Mouse (Mus musculus) urinary bladder, postnatal 10 days (tissue): ENCODE results near the gene Tmc6.
"Not testable (repeated sequence)": the region's sequence is repeated elsewhere in the genome, so short reads cannot be mapped to it uniquely, and the experiment has no call there.

ENCODE experiments used
- DNase-seq: peaks from one replicate; pipeline ENCODE4 v3.0.0; 2022; ENCODE audit warnings: low spot score

Tmc6 gene

DNA sequence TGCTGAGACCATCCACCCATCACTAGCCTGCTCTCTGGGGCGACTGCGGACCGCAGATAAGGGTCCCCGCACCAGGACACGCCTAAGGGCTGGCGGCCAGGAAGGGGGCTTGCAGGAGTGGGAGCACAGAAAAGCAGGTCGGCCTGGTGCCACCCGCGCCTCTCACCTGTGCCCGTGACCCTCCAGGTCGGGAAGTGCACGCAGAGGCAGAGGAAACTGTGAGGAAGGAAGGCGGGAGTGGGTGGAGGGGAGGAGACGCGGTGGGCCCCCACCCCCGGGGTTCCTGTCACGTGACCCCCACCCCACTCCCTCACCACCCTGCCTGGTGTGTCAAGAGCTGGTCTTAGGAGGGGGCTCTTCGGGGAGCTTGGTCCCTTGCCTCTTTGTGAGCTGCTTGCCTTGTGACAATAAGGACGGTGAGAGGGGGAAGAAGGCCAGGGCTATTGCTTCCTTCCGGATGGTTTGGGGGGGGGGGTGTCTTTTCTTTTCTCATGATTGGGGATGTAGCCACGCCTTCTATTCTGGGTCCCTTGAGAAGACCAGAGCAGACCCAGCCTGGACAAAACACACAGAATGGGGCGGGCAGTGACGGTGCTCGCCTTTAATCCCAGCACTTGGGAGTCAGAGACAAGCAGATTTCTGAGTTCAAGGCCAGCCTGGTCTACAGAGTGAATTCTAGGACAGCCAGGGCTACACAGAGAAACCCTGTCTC lies at the start of gene Tmc6, which contains the start of gene Tmc8:
Gene Tmc6 (minus strand): TSS at position 206 of the 712 bp plus-strand sequence.
Gene Tmc8 (plus strand): TSS at position 84 of the 712 bp plus-strand sequence.
- DNase-seq, result no peak

DNA sequence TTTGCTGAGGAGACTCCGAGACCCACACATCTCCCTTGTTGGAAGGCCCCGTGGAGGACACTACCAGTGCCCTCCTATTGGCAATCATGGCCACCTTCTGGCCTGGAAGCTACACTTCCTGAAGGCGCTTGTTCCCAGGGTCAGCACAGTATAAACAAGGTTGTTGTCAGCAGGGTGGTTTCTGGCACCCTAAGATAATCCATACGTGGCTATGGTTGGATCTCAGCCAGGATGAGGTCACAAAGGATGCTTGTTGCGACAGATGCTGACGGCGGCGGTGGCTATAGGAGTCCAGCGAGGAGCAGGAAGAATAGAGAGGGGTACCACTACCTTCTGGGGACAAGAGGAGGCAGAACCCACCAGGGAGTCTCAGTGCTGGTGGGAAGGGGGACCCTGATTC lies 48.4 kb upstream of the Tmc6 start:
- no peak for DNase-seq

DNA sequence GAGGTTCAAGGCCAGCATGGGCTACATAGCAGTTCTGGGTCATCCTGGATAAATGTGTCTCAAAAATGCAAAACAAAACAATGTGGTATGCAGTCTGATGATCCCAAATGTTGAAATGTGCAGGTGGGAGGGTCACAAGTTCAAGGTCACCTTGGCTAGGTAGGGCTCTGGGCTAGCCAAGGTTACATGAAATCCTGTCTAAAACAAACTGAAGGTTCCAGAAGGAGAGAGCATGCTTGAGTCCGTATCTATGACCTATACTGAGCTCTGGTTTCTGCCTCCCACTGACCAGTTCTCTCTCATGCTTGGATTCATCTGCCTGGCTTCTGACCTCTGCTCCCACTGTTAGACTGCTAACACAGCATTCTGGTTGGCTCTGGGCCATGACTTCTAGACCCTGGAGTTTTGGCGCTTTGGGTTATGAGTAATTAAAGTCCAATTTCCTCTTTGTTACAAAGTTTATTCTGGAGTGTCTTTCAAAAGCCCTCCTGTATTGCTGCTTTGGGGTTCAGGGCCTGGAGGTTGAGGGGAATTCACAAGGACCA lies 47.7 kb upstream of the Tmc6 start:
- no peak for DNase-seq

DNA sequence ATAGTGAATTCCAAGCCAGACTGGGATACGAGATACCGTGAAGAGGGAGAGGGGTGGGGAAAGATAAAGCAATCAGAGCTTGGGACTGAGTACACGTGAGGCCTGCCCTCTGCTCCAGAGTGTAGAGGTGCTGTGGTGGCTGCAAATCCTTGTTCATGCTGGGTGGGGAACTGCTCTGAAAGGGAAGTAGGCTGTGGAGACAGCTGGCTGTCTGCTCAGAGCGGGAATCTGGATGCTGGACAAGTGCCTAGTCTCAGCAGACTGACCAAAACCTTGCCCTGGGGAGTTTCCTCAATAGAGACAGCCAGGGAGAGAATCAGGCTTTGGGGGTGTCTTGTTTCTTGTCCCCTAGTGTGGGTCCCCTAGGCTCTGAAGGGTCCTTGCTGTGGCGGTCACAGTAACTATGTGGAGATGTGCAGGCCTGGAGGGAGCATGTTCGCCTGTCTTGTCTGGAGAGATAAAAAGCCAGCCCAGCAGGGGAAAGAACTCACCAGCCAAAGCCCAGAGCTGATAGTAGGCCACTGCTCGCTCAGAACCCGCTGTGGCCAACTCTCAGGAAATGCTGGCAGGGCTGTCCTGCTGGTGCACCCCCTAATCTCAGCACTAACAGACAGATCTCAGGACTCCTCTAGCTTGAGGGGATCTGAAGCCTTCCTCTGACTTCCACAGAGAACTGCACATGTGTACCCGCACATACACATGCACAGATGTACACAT lies 47.0 kb upstream of the Tmc6 start:
- DNase-seq, result no peak

DNA sequence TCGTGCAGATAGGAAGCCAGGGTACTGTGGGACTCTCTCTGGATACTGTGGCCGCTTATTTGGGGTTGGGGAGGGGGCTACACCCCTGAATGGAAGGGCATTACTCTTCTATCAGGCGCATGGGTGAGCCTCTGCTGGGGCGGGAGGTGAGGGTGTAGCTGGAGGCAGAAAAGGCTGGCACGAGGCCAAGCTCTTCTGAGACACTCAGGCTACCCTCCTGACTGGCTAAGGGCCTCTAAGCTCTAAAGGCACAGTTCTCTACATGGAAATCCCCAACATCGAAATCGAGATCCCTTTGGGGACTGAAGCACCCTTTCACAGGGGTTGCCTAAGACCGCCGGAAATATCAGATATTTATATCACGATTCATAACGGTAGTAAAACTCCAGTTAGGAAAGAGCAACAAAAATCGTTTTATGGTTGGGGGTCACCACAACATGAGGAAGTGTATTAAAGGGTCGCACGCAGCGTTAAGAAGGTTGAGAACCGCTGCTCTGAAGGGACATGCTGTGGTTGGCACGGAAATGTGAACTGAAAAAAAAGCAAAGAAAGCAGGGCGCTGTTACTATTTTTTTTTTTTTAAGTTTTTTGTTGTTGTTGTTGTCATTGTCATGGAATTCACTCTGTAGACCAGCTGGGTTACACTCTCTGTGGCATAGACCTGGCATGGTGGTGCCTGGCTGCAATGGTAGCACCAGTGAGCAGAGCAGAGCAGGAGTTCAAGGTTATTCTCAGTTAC lies 46.3 kb upstream of the Tmc6 start:
- DNase-seq, result no peak

DNA sequence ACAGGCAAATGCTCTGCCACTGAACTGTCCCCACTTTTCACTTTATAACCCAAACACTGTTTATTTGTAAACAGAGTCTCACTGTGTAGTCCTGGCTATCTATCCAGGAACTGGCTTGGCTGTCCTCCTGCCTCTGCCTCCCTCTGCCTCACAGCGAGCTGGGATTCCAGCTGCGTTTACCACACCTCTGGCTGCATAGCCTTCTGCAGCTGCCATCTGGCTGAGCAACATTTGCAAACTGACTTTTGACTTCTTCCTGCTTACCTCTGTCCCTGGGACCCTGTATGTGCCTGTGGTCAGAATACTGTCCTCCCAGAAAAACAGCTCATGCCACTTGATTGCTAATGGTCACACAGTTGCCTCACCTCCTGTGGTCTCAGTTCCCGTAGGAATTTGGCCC lies 45.4 kb upstream of the Tmc6 start:
- no peak for DNase-seq

GRCm38 (mm10) chr11:117826916-117827315 lies 44.9 kb upstream of the Tmc6 start:
- DNase-seq, result no peak

DNA sequence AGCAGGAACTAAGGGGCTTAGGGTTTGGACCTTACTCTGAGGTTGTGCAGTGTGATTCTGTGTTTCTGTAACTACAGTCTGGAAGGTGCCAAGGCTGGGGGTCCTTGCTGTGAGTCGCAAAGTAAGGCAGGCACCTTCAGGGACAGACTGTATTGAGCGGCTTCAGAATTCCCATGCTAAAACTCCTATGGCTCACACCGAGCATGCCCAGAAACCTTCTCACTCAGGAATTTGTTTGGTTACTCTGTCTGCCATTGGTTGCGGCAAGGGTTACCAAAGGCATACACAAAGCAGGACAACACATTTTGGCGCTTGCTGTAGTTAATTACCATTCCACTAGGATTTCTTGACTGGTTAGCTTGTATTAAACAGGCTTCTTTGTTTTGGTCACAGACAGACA lies 44.2 kb upstream of the Tmc6 start:
- no peak for DNase-seq

DNA sequence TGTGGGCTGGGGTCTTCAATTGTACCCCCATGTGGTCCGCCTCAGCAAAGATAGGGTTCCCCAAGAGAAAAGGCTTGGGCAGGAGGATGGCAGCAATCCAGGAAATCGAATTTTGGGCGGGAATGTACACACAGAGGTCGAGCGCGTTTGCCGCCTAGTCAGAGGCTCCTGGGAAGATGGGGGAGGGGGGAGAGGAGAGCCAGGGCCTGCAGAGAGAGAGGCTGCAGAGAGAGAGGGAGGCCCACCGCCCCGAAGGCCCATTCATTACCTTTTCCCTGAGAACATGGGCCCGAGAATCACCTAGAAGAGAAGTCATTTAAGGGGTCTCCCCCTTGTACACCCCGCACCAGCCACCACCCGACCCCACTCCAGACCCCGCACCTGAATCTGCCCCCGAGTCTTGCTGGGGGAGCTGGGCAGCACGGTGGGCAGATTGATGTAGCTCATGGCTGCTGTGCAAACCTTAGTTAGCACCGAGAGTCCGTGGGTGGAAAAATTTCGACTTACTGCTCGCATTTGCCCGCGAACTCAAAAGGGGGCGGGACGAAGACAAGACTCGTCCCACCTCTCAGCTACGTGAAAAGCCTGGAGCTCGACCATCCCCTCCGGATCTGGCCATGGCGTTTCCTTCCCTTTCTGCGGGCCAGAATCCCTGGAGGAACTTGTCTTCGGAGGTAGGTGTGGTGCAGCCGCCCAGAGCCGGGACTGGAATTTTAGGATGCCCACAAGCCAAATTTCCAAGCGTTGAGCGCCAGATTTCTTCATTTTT lies 43.5 kb upstream of the Tmc6 start, which contains the start of the genes Afmid and Tk1:
Gene Afmid (plus strand): TSS at position 592 of the 769 bp plus-strand sequence.
Gene Tk1 (minus strand): TSS at position 760 of the 769 bp plus-strand sequence.
- no peak for DNase-seq

- no peak for DNase-seq
Observed at GRCm38 (mm10) chr11:117824060-117824969, 42.3 kb upstream of the Tmc6 start.

- no peak for DNase-seq
Observed at GRCm38 (mm10) chr11:117823411-117823810, 41.4 kb upstream of the Tmc6 start.

DNA sequence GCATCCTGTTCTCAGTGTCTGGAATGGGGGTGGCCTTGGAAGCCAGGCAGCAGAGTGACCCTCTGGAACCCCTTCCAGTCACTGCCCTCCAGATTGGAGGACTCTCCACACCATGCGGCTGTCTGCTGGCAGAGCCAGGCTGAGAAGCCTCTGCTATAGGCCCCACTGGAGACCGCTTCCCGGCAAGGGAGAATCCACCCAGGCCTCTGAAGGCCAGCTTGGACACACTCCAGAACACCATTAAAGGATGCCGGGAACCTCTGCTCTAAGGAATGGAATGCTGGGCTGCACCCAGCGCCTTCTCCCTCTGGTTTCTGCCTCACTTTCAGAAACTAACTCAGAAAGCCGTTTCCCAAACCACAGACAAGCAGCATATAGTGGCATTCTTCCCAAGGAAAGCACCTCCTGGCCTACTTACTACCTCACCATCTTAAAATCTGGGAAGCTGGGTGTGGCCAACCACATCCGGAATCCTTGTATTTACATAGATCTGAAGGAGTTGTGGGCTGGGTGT lies 40.8 kb upstream of the Tmc6 start:
- DNase-seq, result no peak

- DNase-seq, result no peak
Observed at GRCm38 (mm10) chr11:117821868-117822267, 39.9 kb upstream of the Tmc6 start.

DNA sequence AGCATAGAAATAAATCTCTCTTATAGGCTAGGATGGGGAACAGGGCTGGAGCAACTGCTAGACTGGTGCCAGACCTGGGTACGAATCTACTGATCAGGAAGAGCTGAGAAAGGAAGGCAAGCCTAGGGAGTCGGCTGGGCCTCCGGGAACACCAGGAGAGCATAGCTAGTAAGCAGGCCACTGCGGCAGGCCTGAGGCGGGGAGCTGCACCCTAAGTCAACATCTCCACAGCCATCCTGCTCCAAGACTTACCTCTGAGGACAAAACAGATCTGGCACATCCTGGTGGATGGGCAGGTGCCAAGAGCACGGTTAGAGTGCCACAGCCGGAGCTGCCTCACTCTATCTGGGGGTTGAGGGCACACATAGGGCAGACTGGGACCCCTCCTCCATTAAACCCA lies 38.2 kb upstream of the Tmc6 start:
- no peak for DNase-seq

- DNase-seq, result no peak
Observed at GRCm38 (mm10) chr11:117819095-117819494, 37.1 kb upstream of the Tmc6 start.

DNA sequence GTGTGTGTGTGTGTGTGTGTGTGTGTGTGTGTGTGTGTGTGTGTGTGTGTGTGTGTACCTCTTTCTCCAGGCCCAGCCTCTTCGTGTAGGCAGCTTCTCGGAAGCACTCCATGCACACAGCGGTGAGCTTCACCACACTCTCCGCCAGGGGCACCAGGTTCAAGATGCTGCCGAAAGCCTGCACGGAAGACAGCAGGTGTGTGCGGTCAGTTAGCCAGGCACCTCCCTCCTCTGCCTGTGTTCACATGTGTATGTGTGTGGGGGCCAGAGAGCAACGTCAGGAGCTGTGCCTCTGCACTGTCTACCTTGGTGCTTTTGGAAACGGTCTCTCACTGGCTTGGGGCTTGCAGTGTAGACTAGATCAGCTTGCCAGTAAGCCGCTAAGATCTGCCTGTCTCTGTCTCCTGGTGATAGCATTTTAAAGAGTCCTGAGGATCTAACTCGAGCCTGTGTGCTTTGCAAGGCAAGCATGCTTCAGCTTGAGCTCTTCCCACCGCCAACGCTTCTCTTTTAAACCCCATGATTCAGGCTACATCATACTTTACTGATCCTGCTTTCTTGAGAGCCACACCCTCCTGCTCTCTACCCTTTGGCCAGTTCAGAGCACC lies 34.5 kb upstream of the Tmc6 start:
- no peak for DNase-seq

DNA sequence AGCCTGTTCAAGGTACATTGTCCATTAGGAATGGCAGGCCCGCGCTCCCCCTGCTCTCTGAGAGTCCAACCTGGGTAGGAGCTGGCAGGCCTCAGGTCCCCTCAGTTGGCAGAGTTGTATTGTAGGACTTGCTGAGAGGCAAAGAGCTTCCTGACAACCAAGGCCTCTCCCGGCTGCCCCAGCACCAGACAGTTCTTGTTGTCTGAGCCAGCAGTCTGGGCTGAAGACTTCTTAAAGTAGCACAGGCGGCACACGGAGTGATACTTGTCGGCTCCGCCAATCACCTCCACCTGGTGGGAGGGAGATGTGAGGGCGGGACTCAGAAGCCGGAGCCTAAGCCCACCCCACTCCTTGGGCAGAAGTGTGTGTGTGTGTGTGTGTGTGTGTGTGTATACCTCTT lies 33.9 kb upstream of the Tmc6 start:
- not testable (repeated sequence) for DNase-seq

- no peak for DNase-seq
Observed at GRCm38 (mm10) chr11:117814704-117815366, 32.8 kb upstream of the Tmc6 start.

GRCm38 (mm10) chr11:117813867-117814266 lies 31.9 kb upstream of the Tmc6 start:
- no peak for DNase-seq
